Mouse (Mus musculus) heart, embryonic 11.5 days (tissue): ENCODE measurements around the gene Car14. TPM values are rescaled to one million over a fixed set of nuclear protein-coding genes. Genes with fewer than 3 reads are reported as not detected.

Experiments
- ATAC-seq: fragments of 200-750 bp; cut with Nextera tagmentation; replicated peaks from 2 replicates; pipeline ENCODE4 v1.8.0; 2017; ENCODE audit warnings: moderate library complexity; ENCODE audit not compliant: insufficient number of reproducible peaks, low FRiP score, low TSS enrichment
- H3K27ac ChIP-seq: fragments of 300-500 bp; sonication (generic); 2 replicates; pipeline ENCODE4 v1.5.1; 2014; ENCODE audit warnings: mild to moderate bottlenecking, low read depth, low read length
- H3K27me3 ChIP-seq: fragments of 300-500 bp; sonication (generic); 2 replicates; pipeline ENCODE4 v1.6.1; 2014; ENCODE audit warnings: mild to moderate bottlenecking, low read length, mixed read lengths; ENCODE audit not compliant: control insufficient read depth, insufficient read depth
- H3K36me3 ChIP-seq: fragments of 300-500 bp; sonication (generic); 2 replicates; pipeline ENCODE4 v1.6.1; 2014; ENCODE audit warnings: mild to moderate bottlenecking, low read length, moderate library complexity, mixed read lengths; ENCODE audit not compliant: control insufficient read depth, insufficient read depth
- H3K4me1 ChIP-seq: fragments of 300-500 bp; sonication (generic); 2 replicates; pipeline ENCODE4 v1.6.1; 2014; ENCODE audit warnings: low read length; ENCODE audit not compliant: control insufficient read depth, insufficient read depth
- H3K4me2 ChIP-seq: fragments of 300-500 bp; sonication (generic); 2 replicates; pipeline ENCODE4 v1.6.1; 2014; ENCODE audit warnings: mild to moderate bottlenecking, moderate library complexity
- H3K4me3 ChIP-seq: fragments of 300-500 bp; sonication (generic); 2 replicates; pipeline ENCODE4 v1.5.1; 2014; ENCODE audit warnings: low read depth, low read length
- H3K9ac ChIP-seq: fragments of 300-500 bp; sonication (generic); 2 replicates; pipeline ENCODE4 v1.6.1; 2014; ENCODE audit warnings: mild to moderate bottlenecking, low read depth, low read length, moderate library complexity
- H3K9me3 ChIP-seq: fragments of 300-500 bp; sonication (generic); replicated peaks from 2 replicates; pipeline ENCODE4 v1.6.1; 2016; ENCODE audit warnings: low read length; ENCODE audit not compliant: control insufficient read depth
- WGBS: fragments of 180-500 bp; shearing (Covaris S2); extraction: QIAGEN DNeasy Blood & Tissue Kit; methylation state at CpG from one replicate; pipeline ENCODE4 v1.1.7; 2014; ENCODE audit not compliant: insufficient replicate concordance; 5-methylcytosine and 5-hydroxymethylcytosine counted together
- polyA plus RNA-seq: library from polyadenylated mRNA; unstranded; fragments of >200 nt; fragmentation: Nextera tagmentation; extraction: Ambion mirVana; gene quantifications from 2 replicates; pipeline ENCODE4 v1.2.1, GENCODE M21; 2014

The Car14 gene
- polyA plus RNA-seq, 1 experiment from 2014 or later, result 39.0 TPM

GRCm38 (mm10) chr3:95916760-95917159 is 12.3 kb upstream of the Car14 start:
- H3K27ac ChIP-seq, result no peak overlapping the region
- no peak for ATAC-seq
- no peaks in the 10 kb centered on the region for H3K9me3 ChIP-seq
- 65% methylated on average over 7 of the region's 7 CpGs for WGBS
- H3K9ac ChIP-seq, result no peak overlapping the region
- no peaks in the 10 kb centered on the region for H3K4me1 ChIP-seq
- H3K4me3 ChIP-seq, result no peak overlapping the region
- H3K4me2 ChIP-seq, result no peak overlapping the region
- H3K36me3 ChIP-seq, result no peaks in the 10 kb centered on the region
- no peaks in the 10 kb centered on the region for H3K27me3 ChIP-seq

GRCm38 (mm10) chr3:95914706-95915105 is 10.2 kb upstream of the Car14 start:
- H3K36me3 ChIP-seq, result no peaks in the 10 kb centered on the region
- H3K9ac ChIP-seq, result no peak overlapping the region
- ATAC-seq, result no peak
- no peak overlapping the region for H3K4me3 ChIP-seq
- H3K4me2 ChIP-seq, result no peak overlapping the region
- H3K27me3 ChIP-seq, result no peaks in the 10 kb centered on the region
- H3K9me3 ChIP-seq, result no peaks in the 10 kb centered on the region
- WGBS, result 46% methylated on average over 4 of the region's 4 CpGs
- H3K4me1 ChIP-seq, result no peaks in the 10 kb centered on the region
- H3K27ac ChIP-seq, result no peak overlapping the region

DNA sequence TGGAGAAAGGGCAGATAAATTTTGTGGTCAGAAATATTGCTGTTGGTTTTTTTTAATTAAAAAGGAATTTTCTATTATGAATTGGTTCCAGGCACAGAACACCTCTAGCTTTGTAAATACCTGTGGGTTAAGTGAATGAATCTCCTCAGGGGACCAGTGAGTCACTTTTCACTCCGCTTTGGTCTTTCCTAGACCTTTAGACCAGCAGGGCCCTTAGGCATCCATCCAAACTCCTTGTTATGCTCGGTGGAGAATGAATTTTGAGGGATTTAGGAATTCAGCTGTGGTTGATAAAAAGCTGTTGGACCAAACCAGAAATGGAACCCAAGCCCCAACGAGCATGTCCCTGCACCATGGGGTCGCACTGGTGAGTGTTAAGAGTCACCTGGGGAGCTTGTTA is 3.1 kb upstream of the Car14 start:
- Histone ChIP-seq H3K4me3 (no peak overlapping the region), H3K9me3 (no peaks in the 10 kb centered on the region), H3K4me1 (peaks cover 27% of the 10 kb centered on the region), H3K9ac (no peak overlapping the region), H3K4me2 (no peak overlapping the region), H3K27me3 (no peaks in the 10 kb centered on the region), H3K27ac (no peak overlapping the region), H3K36me3 (no peaks in the 10 kb centered on the region)
- ATAC-seq, result no peak
- 40% methylated on average over 4 of the region's 4 CpGs for WGBS

GRCm38 (mm10) chr3:95906860-95907259 is 2.4 kb upstream of the Car14 start:
- H3K4me3 ChIP-seq, result peak overlapping the region; percentile 32
- H3K36me3 ChIP-seq, result no peaks in the 10 kb centered on the region
- no peak for ATAC-seq
- no peak overlapping the region for H3K27ac ChIP-seq
- H3K9me3 ChIP-seq, result no peaks in the 10 kb centered on the region
- peaks cover 34% of the 10 kb centered on the region for H3K4me1 ChIP-seq
- under 1% methylated on average over 12 of the region's 12 CpGs for WGBS
- H3K27me3 ChIP-seq, result no peaks in the 10 kb centered on the region
- no peak overlapping the region for H3K9ac ChIP-seq
- peak overlapping the region; percentile 90 for H3K4me2 ChIP-seq

DNA sequence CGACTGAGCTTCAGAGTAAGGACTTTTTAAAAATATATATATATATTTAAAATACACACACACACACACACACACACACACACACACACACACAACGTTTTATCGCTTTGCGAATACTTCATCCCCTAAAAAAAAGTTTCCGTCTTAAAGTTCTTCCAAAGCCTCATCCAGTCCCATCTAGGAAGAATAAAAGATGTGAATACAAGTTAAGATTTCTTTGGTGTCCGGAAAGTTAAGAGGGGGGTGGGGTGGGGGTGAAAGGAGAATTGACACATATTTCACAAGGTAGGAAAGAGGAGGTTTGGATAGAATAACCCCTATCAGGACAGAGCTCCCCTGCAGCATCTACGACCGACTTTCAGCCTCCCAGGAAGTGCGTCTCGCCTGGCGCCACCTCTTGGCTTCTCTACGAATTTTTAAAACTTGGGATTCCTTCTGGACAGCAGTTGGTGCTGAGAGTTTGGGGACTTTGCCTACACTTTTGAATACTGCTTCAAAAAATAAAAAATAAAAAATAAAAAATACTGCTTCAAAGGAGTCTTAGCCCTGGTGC is 1.5 kb upstream of the Car14 start:
- under 1% methylated on average over 12 of the region's 12 CpGs for WGBS
- H3K4me3 ChIP-seq, result peak overlapping the region; percentile 48
- H3K36me3 ChIP-seq, result no peaks in the 10 kb centered on the region
- H3K4me2 ChIP-seq, result peak overlapping the region; percentile 90
- H3K9me3 ChIP-seq, result no peaks in the 10 kb centered on the region
- H3K9ac ChIP-seq, result no peak overlapping the region
- peaks cover 35% of the 10 kb centered on the region for H3K4me1 ChIP-seq
- no peak for ATAC-seq
- H3K27me3 ChIP-seq, result no peaks in the 10 kb centered on the region
- no peak overlapping the region for H3K27ac ChIP-seq

DNA sequence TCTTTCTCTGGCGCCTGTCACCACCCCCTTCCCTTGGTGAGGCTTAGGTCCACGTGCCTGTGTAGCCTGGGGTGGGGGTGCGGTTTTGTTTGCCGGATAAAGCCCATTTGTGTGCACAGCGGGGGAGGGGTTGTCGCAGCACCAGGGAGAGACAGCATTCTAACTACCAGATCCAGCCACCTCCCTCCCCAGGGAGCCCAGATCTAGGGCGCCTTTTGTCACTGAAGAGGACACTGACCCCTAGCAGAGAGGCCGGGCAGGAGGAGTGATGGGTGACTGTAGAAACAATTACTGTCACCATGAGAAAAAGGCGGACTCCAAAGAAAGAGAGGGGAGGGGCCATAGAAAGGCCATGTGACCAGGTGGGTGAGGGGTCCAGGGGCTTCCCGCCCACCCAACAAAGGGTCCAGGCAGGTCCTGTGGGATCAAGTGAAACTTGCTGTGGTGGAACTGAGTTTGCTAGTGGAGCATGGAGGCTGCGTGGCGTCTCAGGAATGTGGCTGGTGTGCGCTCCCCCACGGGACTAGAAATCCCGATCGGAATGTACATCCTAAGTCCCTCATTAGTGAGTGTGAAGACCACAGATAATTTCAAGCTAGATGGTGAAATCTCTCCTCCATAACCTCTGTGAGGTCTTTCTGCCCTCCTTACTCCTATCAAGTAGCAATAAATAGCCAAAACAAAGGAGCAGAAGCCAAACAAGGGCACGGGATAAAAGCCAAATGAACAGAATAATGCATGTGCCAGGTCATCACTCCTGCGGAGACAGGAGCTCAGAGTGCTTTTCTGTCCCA is 852 bp upstream of the Car14 start:
- ATAC-seq, result peak; percentile 40
- Histone ChIP-seq H3K9me3 (no peaks in the 10 kb centered on the region), H3K4me2 (peak overlapping the region; percentile 90), H3K4me1 (peaks cover 35% of the 10 kb centered on the region), H3K27me3 (no peaks in the 10 kb centered on the region), H3K4me3 (peak overlapping the region; percentile 48), H3K27ac (peak overlapping the region; percentile 69), H3K36me3 (no peaks in the 10 kb centered on the region), H3K9ac (peak overlapping the region; percentile 72)
- WGBS, result under 1% methylated on average over 18 of the region's 18 CpGs

GRCm38 (mm10) chr3:95903753-95904502 is 563 bp downstream of the Car14 start:
- Histone ChIP-seq H3K4me1 (peaks cover 35% of the 10 kb centered on the region), H3K27ac (peak overlapping the region; percentile 69), H3K9ac (peak overlapping the region; percentile 72), H3K4me3 (peak overlapping the region; percentile 48), H3K9me3 (no peaks in the 10 kb centered on the region), H3K27me3 (no peaks in the 10 kb centered on the region), H3K36me3 (no peaks in the 10 kb centered on the region), H3K4me2 (peak overlapping the region; percentile 90)
- no peak for ATAC-seq
- 2% methylated on average over 15 of the region's 15 CpGs for WGBS

- H3K27ac ChIP-seq, result 0 out of 2 replicates have a peak overlapping the region, but pooled peaks have one; percentile 41
- peak overlapping the region; percentile 39 for H3K9ac ChIP-seq
- H3K4me1 ChIP-seq, result peaks cover 35% of the 10 kb centered on the region
- no peak overlapping the region; the same call in 1 of the 2 replicates for H3K4me3 ChIP-seq
- ATAC-seq, result no peak
- H3K9me3 ChIP-seq, result no peaks in the 10 kb centered on the region
- H3K27me3 ChIP-seq, result no peaks in the 10 kb centered on the region
- H3K4me2 ChIP-seq, result peak overlapping the region; percentile 90
- WGBS, result 37% methylated on average over 6 of the region's 6 CpGs
- no peaks in the 10 kb centered on the region for H3K36me3 ChIP-seq
These were observed 1.8 kb downstream of the Car14 start for GRCm38 (mm10) chr3:95902643-95903042.
